Mouse (Mus musculus): ENCODE measurements at regions not wholly inside any gene's neighbourhood (a gene's known extent, or its start where the extent isn't known, plus 50 kb on each side); places are given as distances from the start of the nearest gene placed in this dataset.
"Not testable (repeated sequence)": the region's sequence is repeated elsewhere in the genome, so short reads cannot be mapped to it uniquely, and the experiment has no call there.

DNA sequence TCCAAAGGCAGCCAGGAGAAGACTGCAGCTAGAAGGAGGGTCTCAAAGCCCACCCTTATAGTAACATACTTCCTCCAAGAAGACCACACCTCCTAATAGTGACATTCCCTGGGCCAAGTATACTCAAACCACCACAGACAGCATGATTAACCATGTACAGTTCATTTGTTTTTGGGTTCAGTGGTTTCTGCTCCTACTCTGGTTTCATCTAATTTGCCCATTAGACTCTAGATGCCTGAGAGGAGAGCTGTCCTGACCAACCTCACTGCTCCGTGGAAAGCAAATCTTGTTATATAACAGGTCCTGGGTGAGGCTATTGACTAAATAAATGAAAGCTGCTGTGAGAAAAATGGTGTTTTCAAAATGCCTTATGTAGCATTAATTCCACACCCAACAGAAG, 272.2 kb downstream of the Hace1 start:
- ATAC-seq (ENCODE audit: extremely low read depth, insufficient number of reproducible peaks, low FRiP score, poor library complexity, severe bottlenecking) = no peak

DNA sequence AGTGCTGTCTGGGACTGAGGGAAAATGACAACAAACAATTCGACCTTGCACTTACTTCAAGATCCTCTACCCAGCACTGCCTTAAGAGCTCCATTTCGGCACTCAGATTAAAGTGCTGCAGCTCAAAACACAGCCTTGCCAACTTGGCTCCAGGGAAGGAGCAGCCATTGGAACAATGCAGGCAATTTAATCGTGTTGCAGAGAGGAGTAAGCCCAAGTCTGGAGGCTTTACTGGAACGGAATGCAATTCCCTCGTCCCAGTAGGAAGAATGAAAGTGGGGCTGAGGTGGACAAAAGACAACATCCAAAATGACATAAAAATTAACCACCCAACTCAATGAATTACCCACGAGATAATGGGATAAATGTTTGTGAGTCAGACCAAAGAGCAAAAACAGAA, 273.0 kb downstream of the Hace1 start:
- ATAC-seq (ENCODE audit: extremely low read depth, insufficient number of reproducible peaks, low FRiP score, poor library complexity, severe bottlenecking) = no peak

DNA sequence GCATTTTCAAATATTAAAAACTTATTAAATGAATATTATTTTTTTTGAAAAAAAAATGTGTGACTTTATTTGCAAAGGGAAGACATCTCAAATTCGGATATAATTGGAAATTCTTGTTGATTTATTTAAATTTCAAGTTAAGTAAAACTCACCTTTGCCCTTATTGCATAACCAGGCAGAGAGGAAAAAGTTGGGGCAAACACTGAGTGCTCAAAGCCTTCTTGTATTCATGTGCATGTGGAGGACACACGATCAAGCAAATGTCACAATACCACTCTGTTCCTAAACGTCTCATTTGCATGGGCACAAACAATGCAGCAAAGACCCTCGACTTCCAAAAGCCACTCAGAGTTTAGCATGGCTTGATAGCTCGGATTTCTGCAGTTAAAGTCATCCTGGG, 275.1 kb downstream of the Hace1 start:
- ATAC-seq (ENCODE audit: extremely low read depth, insufficient number of reproducible peaks, low FRiP score, poor library complexity, severe bottlenecking) = no peak

DNA sequence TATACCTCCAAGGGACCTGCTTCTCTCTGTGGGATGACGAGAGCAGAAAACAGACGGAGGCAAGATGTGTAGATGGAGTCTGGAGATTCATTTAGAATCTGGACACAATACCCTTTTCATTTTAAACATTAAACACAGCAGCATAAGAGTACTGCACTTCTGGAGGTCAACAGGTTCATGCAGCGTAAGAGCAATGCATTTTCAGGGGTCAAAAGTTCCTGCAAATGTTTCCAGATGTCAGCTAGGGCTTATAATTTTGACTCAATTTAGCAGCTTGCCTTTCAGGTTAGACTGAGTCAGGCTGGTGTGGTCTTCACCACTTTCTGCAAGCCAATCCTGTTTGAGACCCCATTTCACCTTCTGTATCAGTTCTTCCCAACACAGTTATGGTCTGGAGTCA, 277.9 kb downstream of the Hace1 start:
- no peak for ATAC-seq (ENCODE audit: extremely low read depth, insufficient number of reproducible peaks, low FRiP score, poor library complexity, severe bottlenecking)

DNA sequence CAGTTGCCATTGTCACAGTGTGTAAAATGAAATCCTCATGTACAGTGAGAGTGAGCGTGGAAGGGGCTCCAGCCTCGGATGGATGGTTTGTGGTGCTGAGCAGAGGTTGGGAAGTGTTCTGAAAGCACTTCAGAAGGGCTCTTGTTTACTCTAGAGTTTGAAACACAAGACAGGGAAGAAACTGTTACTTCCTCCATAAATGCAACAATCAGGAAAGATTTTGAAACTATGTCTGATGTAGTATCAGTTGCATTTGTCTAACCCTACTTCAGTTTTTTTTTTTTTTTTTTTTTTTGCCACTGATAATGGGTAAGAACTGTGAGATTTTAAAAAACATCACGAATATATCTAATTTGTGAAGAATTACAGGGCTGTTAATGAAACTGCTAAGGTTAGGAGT, 281.5 kb downstream of the Hace1 start:
- ATAC-seq (ENCODE audit: extremely low read depth, insufficient number of reproducible peaks, low FRiP score, poor library complexity, severe bottlenecking) = no peak

DNA sequence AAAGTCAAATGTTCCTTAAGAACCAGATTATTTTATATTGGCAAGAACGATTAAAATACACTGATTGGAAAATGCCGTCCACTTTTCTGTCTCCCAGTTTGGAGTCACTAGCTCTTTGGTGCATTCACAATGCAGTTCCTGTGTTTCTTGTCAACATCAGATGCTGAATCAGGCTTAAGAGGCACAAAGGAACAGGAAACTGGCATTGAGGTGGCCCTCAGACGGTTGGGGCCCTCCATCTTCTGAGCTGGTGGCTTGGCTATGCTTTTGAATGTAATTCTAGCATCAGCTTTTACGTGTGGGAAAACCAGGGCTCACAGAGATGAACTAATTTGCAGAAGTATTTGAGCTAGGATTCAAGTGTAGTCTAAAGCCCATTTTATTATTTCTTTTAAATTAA, 282.3 kb downstream of the Hace1 start:
- ATAC-seq (ENCODE audit: extremely low read depth, insufficient number of reproducible peaks, low FRiP score, poor library complexity, severe bottlenecking) = no peak

DNA sequence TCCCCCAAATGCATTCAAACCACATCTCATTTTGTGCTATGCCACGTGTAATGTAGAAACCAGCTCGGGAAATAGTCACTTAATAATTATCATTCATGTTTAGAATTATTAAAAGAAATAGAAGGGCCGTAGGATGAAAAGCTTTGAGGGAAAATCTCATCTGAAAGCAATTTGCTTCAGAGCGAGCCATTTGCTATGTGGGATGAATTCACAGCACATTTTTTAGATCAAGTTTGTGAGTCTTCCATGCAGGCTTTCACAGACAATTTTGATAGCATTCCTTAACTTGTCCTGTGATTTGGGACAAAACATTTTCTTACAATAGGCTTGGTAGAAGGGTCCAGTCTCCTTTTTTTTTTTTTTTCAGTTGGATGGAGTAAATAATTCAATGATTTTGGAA, 283.1 kb downstream of the Hace1 start:
- no peak for ATAC-seq (ENCODE audit: extremely low read depth, insufficient number of reproducible peaks, low FRiP score, poor library complexity, severe bottlenecking)

DNA sequence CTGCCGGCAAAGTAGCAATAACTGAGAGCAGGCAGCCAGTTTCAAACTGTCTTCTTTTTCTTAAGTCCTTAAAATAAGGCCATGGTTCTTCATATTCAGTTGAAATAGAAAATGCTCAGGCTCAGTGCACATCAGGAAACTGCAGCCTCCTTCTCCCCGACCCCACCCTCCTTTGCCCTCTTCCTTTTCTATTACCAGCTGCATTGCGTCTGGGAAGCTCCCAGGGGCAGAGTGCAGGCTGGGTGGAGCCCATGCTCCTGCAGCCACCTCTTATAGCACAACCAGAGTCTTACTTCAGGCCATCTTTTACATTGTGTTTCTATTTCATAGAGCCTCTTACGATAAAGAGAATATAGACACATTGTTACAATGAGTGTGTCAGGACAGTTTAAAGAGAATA, 288.2 kb downstream of the Hace1 start:
- ATAC-seq (ENCODE audit: extremely low read depth, insufficient number of reproducible peaks, low FRiP score, poor library complexity, severe bottlenecking) = no peak

DNA sequence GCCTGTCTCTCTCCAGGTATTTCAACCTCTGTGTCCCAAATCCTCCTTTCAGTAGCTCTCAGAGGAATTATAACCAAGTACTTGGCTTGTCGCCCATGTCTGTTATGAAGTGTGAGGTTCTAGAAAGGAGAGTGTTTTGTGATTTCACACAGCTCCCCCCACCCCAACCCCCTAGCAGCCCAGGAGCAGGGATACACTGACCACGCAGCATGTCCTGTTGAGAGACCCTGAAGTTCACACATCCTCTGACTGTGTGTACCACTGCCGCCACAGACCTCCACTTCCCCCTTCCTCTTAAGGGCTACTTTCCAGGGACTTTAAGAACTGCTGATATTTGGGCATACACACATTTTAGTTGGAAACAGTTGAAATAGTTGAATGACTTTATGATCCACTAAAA, 289.2 kb downstream of the Hace1 start:
- no peak for ATAC-seq (ENCODE audit: extremely low read depth, insufficient number of reproducible peaks, low FRiP score, poor library complexity, severe bottlenecking)

DNA sequence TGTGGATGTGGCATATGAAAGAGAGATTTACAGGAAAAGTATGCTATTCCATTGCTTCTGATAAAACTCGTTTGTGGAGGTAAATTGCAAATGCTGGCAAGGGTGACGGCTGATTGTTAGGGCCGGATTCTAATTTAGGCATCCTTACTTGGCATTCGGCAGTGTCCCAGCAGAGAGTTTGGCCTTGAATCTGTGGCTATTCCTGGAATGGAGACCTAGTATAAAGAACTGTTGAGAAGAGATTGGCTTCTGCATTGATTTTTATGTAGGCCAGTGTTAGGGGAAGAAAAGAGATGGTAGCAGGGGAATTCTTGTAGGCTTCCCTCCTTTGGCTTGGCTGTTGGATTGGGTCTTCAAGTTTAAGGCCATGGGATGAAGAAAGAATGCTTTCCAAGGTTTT, 293.4 kb downstream of the Hace1 start:
- ATAC-seq (ENCODE audit: extremely low read depth, insufficient number of reproducible peaks, low FRiP score, poor library complexity, severe bottlenecking) = no peak

DNA sequence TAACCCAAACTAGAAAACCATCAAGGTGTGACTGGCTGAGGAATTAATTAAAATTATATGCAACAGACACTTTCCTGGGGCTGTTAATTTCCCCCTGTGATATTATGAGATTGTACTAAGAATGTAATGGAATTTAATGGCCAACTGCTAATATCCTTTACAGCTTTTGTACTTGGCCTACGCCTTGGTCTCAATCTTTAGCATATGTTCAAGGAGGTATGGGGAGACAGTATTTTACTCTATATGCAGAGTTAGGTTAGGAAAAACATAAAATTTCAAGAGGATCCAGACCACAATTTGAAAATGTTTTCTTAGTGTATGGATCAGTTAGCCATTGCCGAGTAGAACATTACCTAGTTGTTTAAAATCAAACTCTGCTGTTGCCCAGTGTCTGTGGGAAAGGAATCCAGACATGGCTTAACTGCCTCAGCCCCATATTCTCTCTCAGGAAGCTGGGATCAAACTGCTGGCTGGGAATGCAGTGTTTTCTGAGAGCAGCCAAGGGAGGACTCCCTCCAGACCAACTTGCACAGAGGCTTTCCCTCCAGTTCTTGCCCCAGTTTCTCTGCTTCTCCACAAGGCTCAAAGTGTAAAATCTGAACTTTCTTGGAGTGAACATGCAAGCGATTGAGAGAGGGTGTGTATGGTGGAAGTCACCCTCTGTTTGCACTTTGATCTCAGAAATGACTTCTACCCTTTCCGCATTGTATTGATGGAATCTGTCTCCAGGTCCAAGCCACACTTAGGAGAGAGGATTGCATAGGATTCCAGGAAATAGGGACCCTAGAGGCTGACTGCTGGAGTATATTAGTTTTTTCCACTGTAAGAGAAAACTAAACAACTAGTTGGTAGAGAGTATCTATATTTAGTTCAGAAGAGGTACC, 294.6 kb downstream of the Hace1 start:
- no peak for ATAC-seq (ENCODE audit: extremely low read depth, insufficient number of reproducible peaks, low FRiP score, poor library complexity, severe bottlenecking)

DNA sequence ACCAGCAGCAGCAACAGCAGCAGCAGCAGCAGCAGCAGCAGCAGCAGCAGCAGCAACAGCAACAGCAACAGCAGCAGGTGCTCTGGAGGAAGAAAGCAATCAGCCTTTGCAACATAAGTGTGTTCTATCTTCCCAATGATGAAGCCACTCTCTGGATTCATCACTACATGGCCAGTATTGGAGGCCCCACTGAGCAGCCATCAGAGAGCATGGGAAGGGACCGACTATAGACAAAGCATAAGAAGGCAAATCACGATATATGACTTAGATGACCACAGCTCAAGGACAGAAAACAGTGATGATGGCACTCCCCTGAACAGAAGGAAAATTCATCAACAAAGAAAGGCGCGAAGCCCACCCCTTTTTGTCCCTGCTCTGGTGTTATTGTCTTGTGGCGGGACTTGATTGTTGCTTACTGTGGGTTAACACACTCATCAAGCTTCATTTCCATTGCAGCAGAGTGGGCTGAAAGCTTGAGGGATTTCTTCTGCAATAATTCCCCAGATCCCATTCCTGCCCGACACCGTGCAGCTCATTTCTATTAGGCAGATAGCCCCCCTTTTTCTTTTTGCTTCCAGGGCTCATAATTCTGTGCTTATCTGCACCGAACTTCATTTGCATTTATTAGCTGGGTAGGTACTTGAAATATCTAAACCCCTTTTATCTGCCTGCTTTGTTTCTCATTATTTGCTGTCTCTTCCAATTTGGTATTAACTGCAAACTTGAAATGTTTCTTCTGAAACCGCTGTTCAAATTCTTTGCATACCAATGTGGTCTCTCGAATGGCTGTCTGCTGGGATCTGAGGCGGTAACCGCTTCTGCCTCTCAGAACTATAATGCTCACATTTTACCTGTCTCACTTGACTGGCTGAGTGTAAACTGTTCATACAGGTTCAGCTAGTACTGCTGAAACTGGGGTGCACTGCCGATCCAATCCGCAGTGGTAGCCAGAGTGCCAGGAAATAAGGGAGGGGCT, 296.5 kb downstream of the Hace1 start:
- ATAC-seq (ENCODE audit: extremely low read depth, insufficient number of reproducible peaks, low FRiP score, poor library complexity, severe bottlenecking) = no peak

DNA sequence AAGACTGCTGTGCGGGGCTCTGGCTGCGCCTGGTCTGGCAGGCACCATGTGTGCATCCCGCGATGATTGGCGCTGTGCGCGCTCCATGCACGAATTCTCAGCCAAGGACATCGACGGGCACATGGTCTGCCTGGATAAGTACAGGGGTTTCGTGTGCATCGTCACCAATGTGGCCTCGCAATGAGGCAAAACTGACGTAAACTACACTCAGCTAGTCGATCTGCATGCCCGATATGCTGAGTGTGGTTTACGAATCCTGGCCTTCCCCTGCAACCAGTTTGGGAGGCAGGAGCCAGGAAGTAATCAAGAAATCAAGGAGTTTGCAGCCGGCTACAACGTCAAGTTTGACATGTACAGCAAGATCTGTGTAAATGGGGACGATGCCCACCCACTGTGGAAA, 297.7 kb downstream of the Hace1 start:
- not testable (repeated sequence) for ATAC-seq (ENCODE audit: extremely low read depth, insufficient number of reproducible peaks, low FRiP score, poor library complexity, severe bottlenecking)

DNA sequence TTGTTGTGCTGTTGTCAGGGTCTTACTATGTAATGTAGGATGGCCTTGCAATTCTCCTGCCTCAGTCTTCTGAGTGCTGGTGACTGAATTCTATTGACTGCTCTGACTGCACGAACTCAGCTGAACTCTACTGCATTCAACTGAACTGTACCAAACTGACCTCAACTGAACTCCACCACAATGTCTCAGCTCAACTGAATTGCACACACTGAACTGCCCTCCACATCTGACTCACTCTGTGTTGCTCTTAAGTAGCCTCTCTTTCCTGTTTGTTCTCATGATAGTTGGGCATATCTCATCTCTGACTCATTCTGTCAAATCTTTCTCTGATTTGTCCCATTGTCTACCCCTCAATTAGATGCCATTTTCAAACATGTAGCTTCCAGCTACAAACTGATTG, 306.1 kb downstream of the Hace1 start:
- no peak for ATAC-seq (ENCODE audit: extremely low read depth, insufficient number of reproducible peaks, low FRiP score, poor library complexity, severe bottlenecking)

DNA sequence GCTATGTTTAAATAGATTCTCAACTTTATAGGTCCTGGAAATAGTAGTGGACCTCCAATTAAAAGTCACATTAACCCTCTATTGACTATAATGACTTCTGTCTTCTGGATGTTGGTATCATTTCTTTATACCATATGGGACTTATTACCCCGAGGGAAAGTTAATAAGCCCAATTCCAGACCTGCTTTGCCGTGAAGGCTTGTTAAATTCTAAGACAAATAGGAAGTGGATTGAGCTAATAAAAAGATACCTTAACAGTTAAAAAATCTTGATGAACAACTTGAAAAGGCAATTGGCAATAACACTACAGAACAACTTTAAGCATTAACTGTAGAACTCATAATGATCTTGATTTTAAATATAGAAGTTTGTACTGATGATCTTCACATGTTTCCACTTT, 309.0 kb downstream of the Hace1 start:
- ATAC-seq (ENCODE audit: extremely low read depth, insufficient number of reproducible peaks, low FRiP score, poor library complexity, severe bottlenecking) = no peak

DNA sequence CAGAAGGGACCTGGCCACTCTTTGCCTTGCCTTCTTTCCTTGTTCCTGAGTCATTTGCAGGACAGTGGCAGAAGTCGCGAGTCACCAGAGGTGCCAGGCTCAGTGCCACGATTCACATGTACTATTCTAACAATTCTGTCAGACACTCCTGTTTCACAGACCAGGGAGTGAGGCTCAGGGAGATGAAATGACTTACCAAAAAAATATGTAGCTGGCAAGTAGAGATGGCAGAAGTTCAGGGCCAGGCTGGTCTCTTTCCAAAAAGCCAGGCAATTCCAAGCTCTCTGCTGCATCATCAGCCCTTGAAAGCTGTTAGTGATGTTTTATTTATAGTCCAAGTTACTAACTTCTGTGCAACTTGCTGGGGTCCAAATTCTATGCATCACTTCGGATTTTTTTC, 311.2 kb downstream of the Hace1 start:
- no peak for ATAC-seq (ENCODE audit: extremely low read depth, insufficient number of reproducible peaks, low FRiP score, poor library complexity, severe bottlenecking)

DNA sequence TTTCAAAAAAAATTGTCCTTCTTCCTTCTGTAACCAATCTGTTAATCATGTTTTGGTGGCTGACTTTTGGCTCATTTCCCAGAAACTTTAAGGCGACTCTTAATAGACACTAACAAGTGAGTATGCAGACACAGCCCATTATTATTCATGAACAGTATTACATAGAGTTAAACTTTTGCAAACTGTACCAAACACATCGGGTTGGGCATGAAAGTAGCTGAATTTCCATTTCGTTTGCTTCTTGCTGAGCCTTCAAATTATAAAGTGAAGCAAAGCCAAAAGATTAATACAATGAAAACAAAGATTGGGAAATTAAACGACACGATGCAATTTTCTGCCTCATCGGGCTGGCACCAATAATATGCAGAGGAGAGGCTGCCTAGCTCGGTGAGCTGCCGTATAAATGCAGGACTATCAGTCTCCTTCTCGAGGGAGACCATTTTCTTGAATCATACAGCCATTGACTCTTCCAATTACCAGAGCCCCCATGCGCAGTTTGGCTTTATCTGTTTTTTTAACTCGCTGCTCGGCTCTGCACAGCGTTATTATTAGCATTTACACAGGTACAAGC, 311.8 kb downstream of the Hace1 start:
- no peak for ATAC-seq (ENCODE audit: extremely low read depth, insufficient number of reproducible peaks, low FRiP score, poor library complexity, severe bottlenecking)

DNA sequence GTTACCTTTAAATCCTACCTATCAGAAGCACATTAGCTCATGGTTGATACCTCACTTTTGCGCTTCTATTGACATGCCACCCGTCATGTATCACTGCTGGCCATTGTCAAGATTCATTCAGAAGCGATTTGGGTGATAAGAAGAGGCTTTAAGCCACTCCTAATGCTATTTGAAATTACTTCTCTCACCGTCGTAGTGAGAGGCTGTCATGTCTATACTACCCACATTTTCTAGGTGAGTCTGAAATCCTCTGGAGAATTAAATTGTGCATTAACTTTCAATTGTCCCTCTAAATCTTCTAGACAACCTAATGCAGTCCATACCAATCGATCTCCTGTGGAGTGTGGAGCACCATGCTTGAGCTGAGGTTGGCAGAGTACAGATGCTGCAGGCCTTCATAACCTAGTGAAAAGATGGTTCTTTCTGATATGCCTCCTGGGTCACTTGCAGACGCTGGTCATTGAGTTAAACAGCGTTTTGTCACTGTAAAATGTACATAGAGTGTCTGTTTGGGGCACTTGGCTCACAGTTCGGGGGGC, 312.5 kb downstream of the Hace1 start:
- no peak for ATAC-seq (ENCODE audit: extremely low read depth, insufficient number of reproducible peaks, low FRiP score, poor library complexity, severe bottlenecking)

DNA sequence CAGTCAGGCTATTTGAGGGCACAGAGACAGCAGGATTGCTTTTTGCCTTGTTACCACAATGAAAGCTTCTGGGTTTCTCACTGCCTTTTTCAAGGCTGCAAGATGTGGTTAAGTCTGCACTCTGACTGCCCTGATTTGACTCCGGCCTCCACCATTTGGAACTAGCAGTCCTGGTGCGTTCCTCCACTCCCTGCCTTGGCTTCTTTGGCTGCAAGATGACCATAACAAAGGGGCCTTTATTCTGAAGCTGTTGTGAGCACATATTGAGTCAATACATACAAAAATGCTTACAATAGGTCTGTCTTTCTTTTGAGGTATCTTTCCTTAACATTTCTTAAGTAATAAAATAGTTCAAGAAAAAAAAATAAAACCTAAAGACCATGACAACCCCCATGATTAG, 314.8 kb downstream of the Hace1 start:
- no peak for ATAC-seq (ENCODE audit: extremely low read depth, insufficient number of reproducible peaks, low FRiP score, poor library complexity, severe bottlenecking)
